Mouse (Mus musculus): ENCODE data around the gene Flt3.

DNA sequence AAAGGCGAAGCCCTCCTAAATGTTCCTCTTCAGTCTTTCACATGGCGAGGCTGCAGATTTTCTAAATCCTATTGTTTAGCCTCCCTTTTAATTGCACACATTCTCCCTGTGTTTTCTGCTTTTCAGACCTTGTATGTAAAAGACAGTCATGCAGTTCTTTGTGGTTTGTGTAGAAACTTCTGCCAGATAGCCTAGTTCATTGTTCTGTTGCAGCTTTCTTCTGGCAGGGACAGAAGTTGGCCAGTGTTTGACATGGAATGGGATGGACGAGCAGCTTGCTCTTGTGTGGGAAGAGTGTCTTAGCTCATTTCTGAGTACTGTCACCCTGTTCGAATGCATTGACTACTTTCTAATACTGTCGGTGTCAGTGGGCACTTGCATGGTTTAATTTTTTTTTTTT is 36.2 kb upstream of the Flt3 start:
- TF ChIP-seq CTCF (IDR thresholded peaks at IDR 0.05; ENCODE audit: borderline replicate concordance, insufficient read depth, low read depth, low read length) (no peak), POLR2A (IDR thresholded peaks at IDR 0.05; ENCODE audit: borderline replicate concordance, insufficient read depth, low read length) (no peak)

All from cerebellum, adult 2 months (tissue).